Mouse (Mus musculus) forebrain, embryonic 16.5 days (tissue): Measurements from ENCODE around the gene Smbd1. TPM values are rescaled to one million over a fixed set of nuclear protein-coding genes. Genes with fewer than 3 reads are reported as not detected.

Experiments used
- ATAC-seq: fragments of 200-750 bp; cut with Nextera tagmentation; 2 replicates; pipeline ENCODE4 v1.8.0; 2017; ENCODE audit warnings: mild to moderate bottlenecking, moderate library complexity
- H3K27ac ChIP-seq: fragments of 300-500 bp; sonication (generic); 2 replicates; pipeline ENCODE4 v1.5.1; 2014; ENCODE audit warnings: low read length, control low read depth
- H3K27me3 ChIP-seq: fragments of 300-500 bp; sonication (generic); replicated peaks from 2 replicates; pipeline ENCODE4 v1.6.1; 2014; ENCODE audit warnings: low read length; ENCODE audit not compliant: control insufficient read depth, insufficient read depth
- H3K36me3 ChIP-seq: fragments of 300-500 bp; sonication (generic); 2 replicates; pipeline ENCODE4 v1.6.1; 2014; ENCODE audit not compliant: control insufficient read depth, insufficient read depth
- H3K4me1 ChIP-seq: fragments of 300-500 bp; sonication (generic); replicated peaks from 2 replicates; pipeline ENCODE4 v1.6.1; 2014; ENCODE audit warnings: low read length; ENCODE audit not compliant: control insufficient read depth, insufficient read depth
- H3K4me2 ChIP-seq: fragments of 300-500 bp; sonication (generic); 2 replicates; pipeline ENCODE4 v1.6.1; 2014; ENCODE audit warnings: mild to moderate bottlenecking, low read length, control low read depth
- H3K4me3 ChIP-seq: fragments of 300-500 bp; sonication (generic); replicated peaks from 2 replicates; pipeline ENCODE4 v1.5.1; 2014; ENCODE audit warnings: mild to moderate bottlenecking, low read length, control low read depth
- H3K9ac ChIP-seq: fragments of 300-500 bp; sonication (generic); replicated peaks from 2 replicates; pipeline ENCODE4 v1.6.1; 2014; ENCODE audit warnings: low read depth, low read length, control low read depth
- H3K9me3 ChIP-seq: fragments of 300-500 bp; sonication (generic); 2 replicates; pipeline ENCODE4 v1.6.1; 2016; ENCODE audit warnings: low read length; ENCODE audit not compliant: control insufficient read depth
- WGBS: fragments of 180-500 bp; shearing (Covaris S2); extraction: QIAGEN DNeasy Blood & Tissue Kit; methylation state at CpG from one replicate; pipeline ENCODE4 v1.1.7; 2014; 5-methylcytosine and 5-hydroxymethylcytosine counted together
- polyA plus RNA-seq: library from polyadenylated mRNA; unstranded; fragments of >200 nt; fragmentation: Nextera tagmentation; extraction: Ambion mirVana; gene quantifications from 2 replicates; pipeline ENCODE4 v1.2.1, GENCODE M21; 2015

Gene Smbd1
- polyA plus RNA-seq, 1 experiment from 2014 or later, result not detected

- H3K4me1 ChIP-seq, result peaks cover 5% of the 10 kb centered on the region
- H3K9me3 ChIP-seq, result no peaks in the 10 kb centered on the region
- H3K4me2 ChIP-seq, result no peak overlapping the region
- no peak overlapping the region for H3K9ac ChIP-seq
- ATAC-seq, result no peak
- WGBS, result 92% methylated on average over 4 of the region's 4 CpGs
- peaks cover 2% of the 10 kb centered on the region; the same call in 1 of the 2 replicates for H3K36me3 ChIP-seq
- H3K4me3 ChIP-seq, result no peak overlapping the region
- H3K27ac ChIP-seq, result no peak overlapping the region
- H3K27me3 ChIP-seq, result no peaks in the 10 kb centered on the region
Observed at GRCm38 (mm10) chr16:32818036-32818435, 7.8 kb upstream of the Smbd1 start.

GRCm38 (mm10) chr16:32815160-32815605 lies 4.9 kb upstream of the Smbd1 start:
- H3K9me3 ChIP-seq, result no peaks in the 10 kb centered on the region
- peak overlapping the region; percentile 8; the same call in 1 of the 2 replicates for H3K4me3 ChIP-seq
- ATAC-seq, result no peak
- H3K4me2 ChIP-seq, result peak overlapping the region; percentile 55
- H3K36me3 ChIP-seq, result no peaks in the 10 kb centered on the region
- H3K4me1 ChIP-seq, result peaks cover 5% of the 10 kb centered on the region
- no peak overlapping the region for H3K9ac ChIP-seq
- 7% methylated on average over 6 of the region's 6 CpGs for WGBS
- no peak overlapping the region for H3K27ac ChIP-seq
- H3K27me3 ChIP-seq, result peaks cover 2% of the 10 kb centered on the region; the same call in 1 of the 2 replicates

GRCm38 (mm10) chr16:32814539-32814938 lies 4.3 kb upstream of the Smbd1 start:
- Histone ChIP-seq H3K4me3 (peak overlapping the region; percentile 38), H3K27me3 (peaks cover 2% of the 10 kb centered on the region; the same call in 1 of the 2 replicates), H3K27ac (no peak overlapping the region), H3K36me3 (no peaks in the 10 kb centered on the region), H3K4me2 (peak overlapping the region; percentile 55), H3K9me3 (no peaks in the 10 kb centered on the region), H3K4me1 (peaks cover 5% of the 10 kb centered on the region), H3K9ac (no peak overlapping the region)
- WGBS, result 25% methylated on average over 14 of the region's 14 CpGs
- 0 out of 2 replicates have a peak, but pooled peaks have one; percentile 31 for ATAC-seq

GRCm38 (mm10) chr16:32813771-32814170 lies 3.5 kb upstream of the Smbd1 start:
- H3K4me3 ChIP-seq, result no peak overlapping the region
- H3K4me2 ChIP-seq, result no peak overlapping the region
- no peaks in the 10 kb centered on the region for H3K36me3 ChIP-seq
- ATAC-seq, result no peak
- no peak overlapping the region for H3K27ac ChIP-seq
- H3K9ac ChIP-seq, result no peak overlapping the region
- 57% methylated on average over 3 of the region's 3 CpGs for WGBS
- H3K9me3 ChIP-seq, result no peaks in the 10 kb centered on the region
- H3K27me3 ChIP-seq, result peaks cover 2% of the 10 kb centered on the region; the same call in 1 of the 2 replicates
- H3K4me1 ChIP-seq, result peaks cover 5% of the 10 kb centered on the region

GRCm38 (mm10) chr16:32813362-32813761 lies 3.1 kb upstream of the Smbd1 start:
- H3K9ac ChIP-seq, result no peak overlapping the region
- no peak overlapping the region for H3K27ac ChIP-seq
- H3K4me3 ChIP-seq, result no peak overlapping the region
- ATAC-seq, result no peak
- H3K36me3 ChIP-seq, result no peaks in the 10 kb centered on the region
- H3K9me3 ChIP-seq, result no peaks in the 10 kb centered on the region
- peaks cover 5% of the 10 kb centered on the region for H3K4me1 ChIP-seq
- H3K27me3 ChIP-seq, result peaks cover 2% of the 10 kb centered on the region; the same call in 1 of the 2 replicates
- 45% methylated on average over 9 of the region's 9 CpGs for WGBS
- H3K4me2 ChIP-seq, result 0 out of 2 replicates have a peak overlapping the region, but pooled peaks have one; percentile 22

GRCm38 (mm10) chr16:32812888-32813361 lies 2.6 kb upstream of the Smbd1 start:
- H3K4me1 ChIP-seq, result peaks cover 5% of the 10 kb centered on the region
- H3K27ac ChIP-seq, result no peak overlapping the region
- peak overlapping the region; percentile 22; the same call in 1 of the 2 replicates for H3K4me2 ChIP-seq
- WGBS, result 2% methylated on average over 9 of the region's 9 CpGs
- no peaks in the 10 kb centered on the region for H3K36me3 ChIP-seq
- peaks cover 2% of the 10 kb centered on the region; the same call in 1 of the 2 replicates for H3K27me3 ChIP-seq
- ATAC-seq, result peak; percentile 58; the same call in 1 of the 2 replicates
- H3K4me3 ChIP-seq, result no peak overlapping the region
- H3K9me3 ChIP-seq, result no peaks in the 10 kb centered on the region
- H3K9ac ChIP-seq, result no peak overlapping the region

GRCm38 (mm10) chr16:32807408-32808185 lies 2.7 kb downstream of the Smbd1 start:
- no peak for ATAC-seq
- 66% methylated on average over 8 of the region's 8 CpGs for WGBS
- no peak overlapping the region for H3K4me3 ChIP-seq
- H3K27me3 ChIP-seq, result peaks cover 2% of the 10 kb centered on the region; the same call in 1 of the 2 replicates
- H3K4me2 ChIP-seq, result no peak overlapping the region
- H3K36me3 ChIP-seq, result no peaks in the 10 kb centered on the region
- H3K9me3 ChIP-seq, result no peaks in the 10 kb centered on the region
- peaks cover 8% of the 10 kb centered on the region for H3K4me1 ChIP-seq
- no peak overlapping the region for H3K9ac ChIP-seq
- H3K27ac ChIP-seq, result no peak overlapping the region

GRCm38 (mm10) chr16:32805151-32805550 lies 5.1 kb downstream of the Smbd1 start:
- no peak for ATAC-seq
- H3K27ac ChIP-seq, result no peak overlapping the region
- no peaks in the 10 kb centered on the region for H3K9me3 ChIP-seq
- H3K4me2 ChIP-seq, result no peak overlapping the region
- no peak overlapping the region for H3K4me3 ChIP-seq
- 78% methylated on average over 7 of the region's 7 CpGs for WGBS
- peaks cover 8% of the 10 kb centered on the region for H3K4me1 ChIP-seq
- no peaks in the 10 kb centered on the region for H3K27me3 ChIP-seq
- no peak overlapping the region for H3K9ac ChIP-seq
- H3K36me3 ChIP-seq, result no peaks in the 10 kb centered on the region

- 57% methylated on average over 5 of the region's 5 CpGs for WGBS
- H3K9ac ChIP-seq, result no peak overlapping the region
Observed at GRCm38 (mm10) chr16:32803901-32804300, 6.4 kb downstream of the Smbd1 start.

More at GRCm38 (mm10) chr16:32803901-32804300, 6.4 kb downstream of the Smbd1 start:
- Histone ChIP-seq H3K9me3 (0 out of 2 replicates have a peak, but pooled peaks cover 3% of the 10 kb centered on the region), H3K27me3 (no peaks in the 10 kb centered on the region), H3K4me2 (no peak overlapping the region), H3K27ac (no peak overlapping the region), H3K36me3 (no peaks in the 10 kb centered on the region), H3K4me3 (no peak overlapping the region), H3K4me1 (peaks cover 8% of the 10 kb centered on the region)
- ATAC-seq, result no peak
